Mouse (Mus musculus) liver, embryonic 12.5 days (tissue): ENCODE data around the gene Gdap1l1. TPM values are rescaled to one million over a fixed set of nuclear protein-coding genes. Genes with fewer than 3 reads are reported as not detected.
"Not testable (repeated sequence)": the region's sequence is repeated elsewhere in the genome, so short reads cannot be mapped to it uniquely, and the experiment has no call there.

Experiments
- ATAC-seq: fragments of 200-750 bp; cut with Nextera tagmentation; 2 replicates; pipeline ENCODE4 v1.8.0; 2017; ENCODE audit warnings: moderate number of reproducible peaks, mild to moderate bottlenecking, moderate library complexity
- H3K27ac ChIP-seq: fragments of 300-500 bp; sonication (generic); 2 replicates; pipeline ENCODE4 v1.5.1; 2016; ENCODE audit warnings: mild to moderate bottlenecking
- H3K27me3 ChIP-seq: fragments of 300-500 bp; sonication (generic); replicated peaks from 2 replicates; pipeline ENCODE4 v1.6.1; 2016; ENCODE audit warnings: mild to moderate bottlenecking, moderate library complexity
- H3K36me3 ChIP-seq: fragments of 300-500 bp; sonication (generic); 2 replicates; pipeline ENCODE4 v1.6.1; 2016; ENCODE audit warnings: mild to moderate bottlenecking, moderate library complexity
- H3K4me1 ChIP-seq: fragments of 300-500 bp; sonication (generic); 2 replicates; pipeline ENCODE4 v1.6.1; 2016
- H3K4me2 ChIP-seq: fragments of 300-500 bp; sonication (generic); 2 replicates; pipeline ENCODE4 v1.6.1; 2016; ENCODE audit warnings: mild to moderate bottlenecking, moderate library complexity
- H3K4me3 ChIP-seq: fragments of 300-500 bp; sonication (generic); 2 replicates; pipeline ENCODE4 v1.5.1; 2016; ENCODE audit warnings: mild to moderate bottlenecking, moderate library complexity
- H3K9ac ChIP-seq: fragments of 300-500 bp; sonication (generic); 2 replicates; pipeline ENCODE4 v1.6.1; 2016; ENCODE audit warnings: mild to moderate bottlenecking, moderate library complexity
- H3K9me3 ChIP-seq: fragments of 300-500 bp; sonication (generic); replicated peaks from 2 replicates; pipeline ENCODE4 v1.6.1; 2016; ENCODE audit warnings: mild to moderate bottlenecking, moderate library complexity
- WGBS: fragments of 180-500 bp; shearing (Covaris S2); methylation state at CpG from one replicate; pipeline ENCODE4 v1.1.7; 2016; ENCODE audit not compliant: insufficient replicate concordance; 5-methylcytosine and 5-hydroxymethylcytosine counted together
- polyA plus RNA-seq: library from polyadenylated mRNA; unstranded; fragments of >200 nt; fragmentation: Nextera tagmentation; extraction: Ambion mirVana; gene quantifications from 2 replicates; pipeline ENCODE4 v1.2.1, GENCODE M21; 2016

Gene Gdap1l1
- polyA plus RNA-seq, 1 experiment from 2014 or later: 0.36 TPM

- H3K27me3 ChIP-seq, H3K4me1 ChIP-seq, H3K4me2 ChIP-seq, H3K4me3 ChIP-seq, H3K9ac ChIP-seq, H3K9me3 ChIP-seq, ATAC-seq, H3K27ac ChIP-seq: not testable (repeated sequence)
- peaks cover 80% of the 10 kb centered on the region for H3K36me3 ChIP-seq
- WGBS: 82% methylated on average over 3 of the region's 3 CpGs
These were observed 26.9 kb upstream of the Gdap1l1 start for GRCm38 (mm10) chr2:163411344-163411743.

- H3K4me1 ChIP-seq: peaks cover 12% of the 10 kb centered on the region
- H3K27ac ChIP-seq: no peak overlapping the region
- 64% methylated on average over 4 of the region's 4 CpGs for WGBS
- ATAC-seq: no peak
- no peak overlapping the region for H3K4me3 ChIP-seq
- no peaks in the 10 kb centered on the region for H3K9me3 ChIP-seq
- H3K9ac ChIP-seq: no peak overlapping the region
- no peaks in the 10 kb centered on the region for H3K27me3 ChIP-seq
- H3K36me3 ChIP-seq: peaks cover 79% of the 10 kb centered on the region
- H3K4me2 ChIP-seq: no peak overlapping the region
These were observed 26.4 kb upstream of the Gdap1l1 start for GRCm38 (mm10) chr2:163411840-163412239.

- no peaks in the 10 kb centered on the region for H3K9me3 ChIP-seq
- no peak for ATAC-seq
- H3K9ac ChIP-seq: no peak overlapping the region
- no peak overlapping the region for H3K4me2 ChIP-seq
- H3K4me1 ChIP-seq: peaks cover 18% of the 10 kb centered on the region
- WGBS: 89% methylated on average over 4 of the region's 4 CpGs
- no peak overlapping the region for H3K4me3 ChIP-seq
- no peaks in the 10 kb centered on the region for H3K27me3 ChIP-seq
- H3K27ac ChIP-seq: no peak overlapping the region
- peaks cover 73% of the 10 kb centered on the region for H3K36me3 ChIP-seq
These were observed 25.9 kb upstream of the Gdap1l1 start for GRCm38 (mm10) chr2:163412419-163412818.

- Histone ChIP-seq H3K9ac (no peak overlapping the region), H3K9me3 (no peaks in the 10 kb centered on the region), H3K4me1 (peaks cover 24% of the 10 kb centered on the region), H3K4me2 (no peak overlapping the region), H3K27me3 (no peaks in the 10 kb centered on the region), H3K36me3 (peaks cover 69% of the 10 kb centered on the region), H3K4me3 (no peak overlapping the region), H3K27ac (no peak overlapping the region)
- WGBS: 86% methylated on average over 9 of the region's 9 CpGs
- no peak for ATAC-seq
These were observed 25.3 kb upstream of the Gdap1l1 start for GRCm38 (mm10) chr2:163412846-163413590.

GRCm38 (mm10) chr2:163417026-163417425 is 21.2 kb upstream of the Gdap1l1 start:
- Histone ChIP-seq H3K4me2 (no peak overlapping the region; the same call in 1 of the 2 replicates), H3K9ac (no peak overlapping the region), H3K4me3 (no peak overlapping the region), H3K36me3 (peaks cover 30% of the 10 kb centered on the region), H3K27me3 (no peaks in the 10 kb centered on the region), H3K4me1 (peaks cover 42% of the 10 kb centered on the region), H3K27ac (no peak overlapping the region), H3K9me3 (no peaks in the 10 kb centered on the region)
- 85% methylated on average over 6 of the region's 6 CpGs for WGBS
- no peak for ATAC-seq

GRCm38 (mm10) chr2:163417830-163418229 is 20.4 kb upstream of the Gdap1l1 start:
- Histone ChIP-seq H3K9ac (peak overlapping the region; percentile 87), H3K36me3 (peaks cover 23% of the 10 kb centered on the region), H3K4me3 (peak overlapping the region; percentile 86), H3K27me3 (no peaks in the 10 kb centered on the region), H3K27ac (no peak overlapping the region), H3K4me2 (peak overlapping the region; percentile 84), H3K9me3 (no peaks in the 10 kb centered on the region), H3K4me1 (peaks cover 42% of the 10 kb centered on the region)
- ATAC-seq: no peak

- Histone ChIP-seq H3K4me3 (peak overlapping the region; percentile 86), H3K9ac (peak overlapping the region; percentile 87), H3K9me3 (no peaks in the 10 kb centered on the region), H3K4me1 (peaks cover 47% of the 10 kb centered on the region), H3K27ac (peak overlapping the region; percentile 90), H3K27me3 (no peaks in the 10 kb centered on the region), H3K4me2 (peak overlapping the region; percentile 84), H3K36me3 (peaks cover 22% of the 10 kb centered on the region)
- peak; percentile 60 for ATAC-seq
- under 1% methylated on average over 45 of the region's 50 CpGs for WGBS
These were observed 19.4 kb upstream of the Gdap1l1 start for GRCm38 (mm10) chr2:163418841-163419345.

GRCm38 (mm10) chr2:163419346-163420045 is 18.8 kb upstream of the Gdap1l1 start:
- ATAC-seq: peak; percentile 98
- H3K4me3 ChIP-seq: peak overlapping the region; percentile 86
- H3K4me1 ChIP-seq: peaks cover 47% of the 10 kb centered on the region
- no peaks in the 10 kb centered on the region for H3K27me3 ChIP-seq
- no peaks in the 10 kb centered on the region for H3K9me3 ChIP-seq
- H3K36me3 ChIP-seq: peaks cover 17% of the 10 kb centered on the region
- peak overlapping the region; percentile 84 for H3K4me2 ChIP-seq
- peak overlapping the region; percentile 90 for H3K27ac ChIP-seq
- peak overlapping the region; percentile 87 for H3K9ac ChIP-seq
- under 1% methylated on average over 58 of the region's 71 CpGs for WGBS

- peak overlapping the region; percentile 87 for H3K9ac ChIP-seq
- H3K4me2 ChIP-seq: peak overlapping the region; percentile 84
- ATAC-seq: no peak
- H3K4me3 ChIP-seq: peak overlapping the region; percentile 86
- H3K36me3 ChIP-seq: peaks cover 8% of the 10 kb centered on the region
- WGBS: 14% methylated on average over 10 of the region's 10 CpGs
- peaks cover 46% of the 10 kb centered on the region for H3K4me1 ChIP-seq
- H3K9me3 ChIP-seq: no peaks in the 10 kb centered on the region
- no peaks in the 10 kb centered on the region for H3K27me3 ChIP-seq
- peak overlapping the region; percentile 73; the same call in 1 of the 2 replicates for H3K27ac ChIP-seq
These were observed 17.9 kb upstream of the Gdap1l1 start for GRCm38 (mm10) chr2:163420366-163420886.

- ATAC-seq: no peak
- Histone ChIP-seq H3K9me3 (no peaks in the 10 kb centered on the region), H3K27ac (no peak overlapping the region), H3K9ac (no peak overlapping the region), H3K27me3 (no peaks in the 10 kb centered on the region), H3K4me2 (no peak overlapping the region), H3K4me3 (no peak overlapping the region), H3K4me1 (peaks cover 22% of the 10 kb centered on the region), H3K36me3 (0 out of 2 replicates have a peak, but pooled peaks cover 4% of the 10 kb centered on the region)
- WGBS: 60% methylated on average over 9 of the region's 9 CpGs
These were observed 15.2 kb upstream of the Gdap1l1 start for GRCm38 (mm10) chr2:163422895-163423660.

GRCm38 (mm10) chr2:163424597-163424996 is 13.7 kb upstream of the Gdap1l1 start, which contains the start of gene Oser1:
Oser1 (minus strand) TSS chr2:163424697.
- H3K4me2 ChIP-seq: no peak within 1 kb of the TSS
- no peaks in the 10 kb centered on the region for H3K9me3 ChIP-seq
- H3K4me3 ChIP-seq: no peak within 1 kb of the TSS
- H3K27me3 ChIP-seq: no peaks in the 10 kb centered on the region
- 0 out of 2 replicates have a peak, but pooled peaks cover 4% of the 10 kb centered on the region for H3K36me3 ChIP-seq
- no peak within 1 kb of the TSS for H3K9ac ChIP-seq
- ATAC-seq: no peak
- 79% methylated on average over 6 of the region's 6 CpGs for WGBS
- H3K4me1 ChIP-seq: peaks cover 17% of the 10 kb centered on the region
- H3K27ac ChIP-seq: no peak within 1 kb of the TSS
